Mouse (Mus musculus) neutrophil, adult 5-6 weeks (primary cell): ENCODE results near the gene Syt14. TPM values are rescaled to one million over a fixed set of nuclear protein-coding genes. Genes with fewer than 3 reads are reported as not detected.

Source experiments
- ATAC-seq: fragments of 151-379, 151-347 bp; 2 replicates; pipeline ENCODE4 v1.8.0; 2017; ENCODE audit warnings: mild to moderate bottlenecking, moderate TSS enrichment; ENCODE audit not compliant: insufficient number of reproducible peaks, poor library complexity, low FRiP score, severe bottlenecking; ENCODE audit errors: extremely low read depth
- total RNA-seq: library from RNA; stranded (forward); fragments of 200-1000 nt; gene quantifications from 2 replicates; pipeline ENCODE4 v1.2.3, GENCODE M21; 2017

Syt14 gene
- total RNA-seq, 1 experiment from 2014 or later = 0.23 TPM

DNA sequence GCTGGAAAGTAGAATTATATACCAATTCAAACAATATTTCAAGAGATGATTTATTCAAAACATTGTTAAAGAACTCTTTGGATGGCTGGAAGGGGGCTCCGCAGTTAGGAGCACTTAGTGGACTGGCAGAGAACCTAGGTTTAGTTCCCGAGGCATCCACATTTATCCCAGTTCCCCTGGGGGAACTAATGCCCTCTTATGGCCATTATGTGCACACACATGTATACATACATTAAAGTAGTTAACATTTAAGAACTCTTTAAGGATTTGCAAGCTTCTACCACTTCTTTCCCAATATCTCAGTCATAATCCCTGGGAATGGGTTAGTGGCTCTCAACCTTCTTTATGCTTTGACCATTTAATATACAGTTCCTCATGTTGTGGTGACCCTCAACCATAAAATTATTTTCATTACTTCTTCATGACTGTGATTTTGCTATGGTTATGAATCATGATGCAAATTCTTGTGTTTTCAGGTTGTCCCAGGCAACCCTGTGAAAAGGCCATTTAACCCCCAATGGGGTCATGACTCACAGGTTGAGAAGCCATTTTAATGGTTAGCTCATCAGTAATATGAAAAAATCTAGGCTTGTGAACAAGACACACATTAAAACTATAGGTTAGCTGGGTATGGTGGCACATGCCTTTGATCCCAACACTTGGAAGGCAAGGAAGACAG, 152.8 kb downstream of the Syt14 start:
- ATAC-seq = no peak

DNA sequence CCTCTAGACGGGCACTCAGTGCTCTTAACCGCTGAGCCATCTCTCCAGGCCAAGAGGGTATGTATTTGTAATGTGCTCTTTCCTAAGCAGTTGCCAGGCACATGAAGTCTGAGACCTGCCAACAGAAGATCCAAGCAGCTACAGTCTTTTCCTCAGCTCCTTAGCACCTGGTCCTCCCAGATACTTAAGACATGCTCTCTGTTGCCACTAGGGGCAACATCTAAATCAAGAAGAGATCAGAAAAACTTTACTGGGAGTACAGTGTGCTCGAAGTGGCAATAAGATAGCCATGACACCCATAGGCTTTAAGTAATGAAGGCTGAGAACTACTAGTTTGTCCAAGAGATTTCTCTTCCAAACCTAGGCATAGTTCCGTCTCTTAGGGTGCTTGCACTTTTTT, 155.4 kb downstream of the Syt14 start:
- no peak for ATAC-seq

DNA sequence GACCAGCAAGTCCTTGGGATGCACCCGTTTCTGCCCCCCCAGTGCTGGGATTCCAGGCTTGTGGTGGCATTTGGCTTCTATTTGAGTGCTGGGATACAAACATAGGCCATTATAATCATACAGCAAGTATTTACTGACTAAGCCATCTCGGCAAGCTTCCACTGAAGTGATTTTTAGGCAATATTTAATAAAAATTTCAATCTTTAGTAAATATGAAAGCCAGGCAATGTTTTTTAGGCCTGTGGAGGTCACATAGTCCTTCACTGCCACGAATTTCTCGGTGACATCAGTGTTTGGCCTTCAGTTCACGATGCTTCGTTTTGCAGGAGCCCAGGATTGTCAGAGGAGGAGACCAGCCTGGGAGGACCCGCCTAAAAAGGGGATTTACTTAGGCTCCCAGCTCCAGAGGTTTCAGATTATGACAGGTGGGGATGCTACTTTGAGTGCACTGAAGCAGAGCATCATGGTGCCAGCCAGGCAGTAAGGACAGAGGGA, 156.4 kb downstream of the Syt14 start:
- ATAC-seq = no peak

DNA sequence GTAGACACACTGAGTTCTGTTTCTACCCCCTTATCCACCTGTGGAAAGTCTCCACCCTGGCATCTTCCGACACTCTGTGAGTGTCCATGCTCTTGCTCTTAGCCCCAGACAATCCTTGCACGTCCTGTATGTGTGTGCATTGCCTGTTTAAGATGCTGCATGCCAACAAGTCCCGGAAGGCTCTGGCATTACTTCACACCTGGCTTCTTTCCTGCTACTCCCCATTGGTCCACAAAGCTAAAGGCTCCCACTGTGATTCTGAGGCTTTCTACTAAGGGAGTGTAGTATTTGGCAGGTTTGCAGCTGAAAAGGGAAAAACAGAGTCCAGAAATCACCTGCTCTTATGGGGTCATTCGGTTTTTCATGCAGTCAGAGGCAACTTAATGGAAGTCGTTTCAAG, 162.7 kb downstream of the Syt14 start:
- no peak for ATAC-seq

DNA sequence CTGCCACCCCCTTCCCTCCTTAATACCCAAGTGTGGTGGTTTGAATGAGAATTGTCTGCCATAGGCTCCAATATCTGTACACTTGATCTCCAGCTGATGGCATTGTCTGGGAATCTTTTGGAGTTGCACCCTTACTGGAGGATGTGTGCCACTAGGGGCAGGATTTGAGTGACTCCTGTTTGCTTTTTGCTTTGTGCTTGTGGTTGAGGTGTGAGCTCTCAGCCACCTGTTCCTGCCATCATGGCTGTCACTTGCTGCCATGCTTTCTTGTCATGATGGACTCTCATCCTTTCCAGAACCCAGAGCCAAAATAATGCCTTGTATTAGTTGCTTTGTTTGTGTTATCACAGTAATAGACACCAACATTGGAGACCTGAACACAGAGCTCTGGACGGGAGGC, 165.8 kb downstream of the Syt14 start:
- no peak for ATAC-seq

DNA sequence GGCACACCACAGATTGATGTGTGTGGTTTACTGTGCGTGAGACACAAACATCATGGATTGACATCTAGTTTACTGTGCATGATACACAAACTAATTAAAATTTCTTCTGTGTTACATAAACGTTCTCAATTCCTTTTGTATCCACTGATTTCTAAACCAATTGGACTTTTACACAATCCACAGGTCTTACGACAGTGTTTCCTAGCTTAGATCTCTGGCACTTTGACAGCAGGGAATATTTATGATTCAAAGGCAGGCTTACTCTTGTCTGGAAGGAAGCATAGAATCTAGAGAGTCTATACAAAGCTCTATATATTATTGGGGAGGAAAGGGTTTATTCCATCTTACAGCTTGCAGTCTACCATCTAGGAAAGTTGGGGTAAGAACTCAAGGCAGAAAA, 171.1 kb downstream of the Syt14 start:
- no peak for ATAC-seq

DNA sequence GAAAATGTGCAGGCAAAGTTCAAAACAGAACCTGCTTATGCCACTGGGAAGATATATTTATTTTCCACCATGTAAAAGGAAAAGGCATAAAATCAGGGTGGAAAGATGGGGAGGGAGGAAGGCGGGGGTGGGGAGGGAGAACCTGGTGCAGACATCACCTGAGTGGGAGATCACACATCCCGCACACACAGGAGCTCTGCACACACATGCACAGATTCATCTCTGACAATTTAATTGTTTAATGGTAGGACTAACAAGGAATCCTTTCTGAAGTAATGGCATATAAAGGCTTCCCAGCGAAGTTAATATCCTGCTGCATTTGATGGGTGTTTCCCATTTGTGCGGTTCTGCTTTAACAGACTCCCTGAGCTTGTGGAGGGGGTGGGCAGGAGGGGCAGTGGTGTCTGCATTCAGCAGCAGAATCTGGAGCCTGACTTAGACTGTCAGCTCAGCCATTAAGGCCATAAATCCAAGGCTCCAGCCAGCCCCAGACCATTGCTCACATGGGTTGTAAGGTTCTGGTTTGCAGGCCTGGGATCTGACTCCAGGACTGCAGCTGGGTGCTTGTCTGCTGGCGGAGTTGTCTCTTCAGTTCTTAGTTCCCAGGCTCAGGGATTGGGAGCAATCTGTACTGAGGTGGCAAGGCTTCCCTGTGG, 174.1 kb downstream of the Syt14 start:
- ATAC-seq = no peak

DNA sequence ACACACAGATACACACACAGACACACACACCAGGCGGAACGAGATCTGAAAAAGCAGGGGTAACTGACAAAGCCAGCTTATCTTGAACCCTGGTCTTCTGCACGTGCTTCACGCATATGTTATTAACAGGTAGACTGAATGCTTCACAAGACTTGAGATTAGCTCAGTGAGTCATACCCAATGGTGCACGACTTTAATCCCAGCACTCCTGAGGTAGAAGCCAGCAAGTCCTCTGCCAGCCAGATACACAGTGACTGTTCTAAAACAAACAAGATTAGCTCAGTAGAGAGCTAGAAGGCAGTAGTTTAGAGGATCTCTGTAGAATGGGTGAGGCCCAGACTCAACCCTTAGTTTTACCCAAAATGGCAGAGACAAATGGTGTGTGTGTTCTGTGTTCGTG, 175.3 kb downstream of the Syt14 start:
- no peak for ATAC-seq

DNA sequence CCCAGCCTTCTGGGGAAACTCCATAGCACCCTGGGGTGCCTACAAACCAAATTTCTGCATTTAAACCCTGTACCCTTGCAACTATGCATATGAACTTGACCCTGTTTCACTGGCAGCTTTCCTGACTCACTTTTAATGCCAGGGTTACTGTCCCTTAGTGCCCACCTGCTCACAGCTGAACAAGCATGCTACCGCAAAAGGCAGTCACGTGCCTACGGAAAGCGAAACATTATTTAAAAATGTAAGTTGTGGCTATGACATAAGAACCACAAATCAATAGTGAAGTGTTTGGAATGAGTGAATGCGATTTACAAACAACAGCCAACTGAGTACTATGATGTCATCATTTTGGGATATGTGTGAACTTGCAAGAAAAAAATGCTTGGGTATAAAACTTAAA, 178.0 kb downstream of the Syt14 start:
- ATAC-seq = no peak

DNA sequence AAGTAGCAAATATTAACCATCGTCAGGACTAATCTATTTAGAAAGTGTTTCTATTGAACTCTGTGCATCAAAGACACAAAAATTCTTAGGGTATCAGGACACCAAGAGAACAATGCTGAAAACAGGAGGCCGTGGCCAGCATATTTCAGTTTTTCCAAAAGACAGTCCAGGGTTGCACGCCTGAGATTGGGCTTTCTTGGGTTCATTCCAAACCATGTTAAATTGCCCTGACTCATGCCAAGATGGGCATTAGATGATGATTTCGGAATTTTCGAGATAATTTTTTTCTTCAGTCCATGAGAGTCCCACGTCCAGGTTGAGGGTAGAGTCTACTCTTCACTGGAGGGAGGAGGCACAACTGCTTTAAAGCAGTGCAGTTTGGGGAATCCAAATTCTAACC, 178.6 kb downstream of the Syt14 start:
- no peak for ATAC-seq

DNA sequence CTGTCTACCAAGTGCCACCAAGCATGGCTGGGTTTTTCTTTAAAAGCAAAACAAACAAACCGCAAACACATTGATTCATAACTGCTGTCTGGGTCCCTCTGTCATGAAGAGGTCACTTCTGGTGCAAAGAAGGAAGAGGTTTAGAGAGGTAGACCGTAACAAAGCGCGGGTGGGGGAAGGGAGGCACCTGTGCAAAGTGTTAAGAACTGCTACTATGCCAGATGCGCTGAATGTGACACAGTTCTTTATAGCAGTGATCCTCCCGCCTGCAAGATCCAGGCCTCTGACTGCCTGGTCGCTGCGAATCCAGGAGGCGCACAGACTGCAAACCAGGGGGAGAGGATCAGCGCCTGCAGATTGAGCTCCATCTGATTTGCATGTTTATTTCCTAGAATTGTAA, 179.2 kb downstream of the Syt14 start:
- ATAC-seq = peak; percentile 35; the same call in 1 of the 2 replicates

DNA sequence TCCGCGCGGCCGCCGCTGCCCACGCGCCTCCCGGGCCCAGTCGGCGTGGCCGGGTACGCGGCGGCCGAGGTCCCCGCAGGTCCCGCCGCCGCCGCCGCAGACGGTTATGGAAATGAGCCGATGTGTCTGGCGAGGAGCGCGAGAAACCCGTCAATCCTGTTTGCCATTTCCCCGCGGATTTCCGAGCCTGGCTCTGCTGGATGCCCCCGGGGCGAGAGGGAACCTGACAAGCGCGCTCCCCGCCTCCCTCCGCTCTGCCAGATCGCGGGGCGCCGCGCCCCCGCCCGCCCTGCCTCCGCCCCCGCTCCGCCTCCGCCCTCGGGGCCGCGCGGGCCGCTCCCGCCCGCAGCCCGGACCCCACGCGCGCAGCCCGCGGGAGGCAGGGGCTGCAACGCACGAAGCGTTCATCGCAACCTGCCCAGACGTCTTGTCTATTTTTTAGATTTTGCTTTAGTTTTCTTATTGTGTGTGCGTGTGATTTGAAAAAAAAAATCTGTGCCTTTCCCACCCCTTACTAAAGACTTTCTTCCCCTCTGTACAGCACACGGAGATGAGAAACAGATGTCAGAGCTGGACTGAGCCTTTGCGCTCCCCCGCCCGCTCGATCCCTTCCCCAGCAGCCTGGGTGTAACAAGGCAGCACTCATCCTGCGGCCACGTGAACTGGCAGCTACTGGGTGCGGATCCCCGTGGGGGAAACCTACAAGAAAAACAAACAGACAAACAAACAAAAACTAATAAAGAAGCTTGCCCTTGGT, 179.9 kb downstream of the Syt14 start, which contains the start of gene Sertad4:
Gene Sertad4 (minus strand): TSS at position 283 of the 757 bp plus-strand sequence.
- no peak for ATAC-seq

DNA sequence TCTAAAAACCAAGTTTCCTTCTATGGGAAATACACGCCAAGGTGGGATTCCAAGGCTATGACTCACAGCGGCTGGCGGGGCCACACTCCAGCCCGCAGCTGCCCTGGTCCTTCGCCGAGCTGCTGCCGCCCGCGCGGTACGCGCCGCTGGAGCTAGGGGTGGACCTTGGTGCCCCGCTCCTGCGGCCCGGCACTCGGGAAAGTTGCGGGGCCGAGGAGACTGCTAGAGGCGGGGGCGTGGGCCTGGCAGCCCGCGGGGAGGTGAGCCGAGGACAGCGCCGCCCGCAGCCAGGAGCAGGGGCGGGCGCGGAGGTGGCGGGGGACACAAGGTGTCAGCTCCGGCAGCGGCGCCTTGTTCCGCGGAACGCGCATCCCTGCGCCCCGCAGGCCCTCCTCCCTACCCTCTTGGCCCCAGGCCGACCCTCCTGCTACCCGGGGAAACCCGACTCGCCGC, 180.7 kb downstream of the Syt14 start:
- no peak for ATAC-seq

DNA sequence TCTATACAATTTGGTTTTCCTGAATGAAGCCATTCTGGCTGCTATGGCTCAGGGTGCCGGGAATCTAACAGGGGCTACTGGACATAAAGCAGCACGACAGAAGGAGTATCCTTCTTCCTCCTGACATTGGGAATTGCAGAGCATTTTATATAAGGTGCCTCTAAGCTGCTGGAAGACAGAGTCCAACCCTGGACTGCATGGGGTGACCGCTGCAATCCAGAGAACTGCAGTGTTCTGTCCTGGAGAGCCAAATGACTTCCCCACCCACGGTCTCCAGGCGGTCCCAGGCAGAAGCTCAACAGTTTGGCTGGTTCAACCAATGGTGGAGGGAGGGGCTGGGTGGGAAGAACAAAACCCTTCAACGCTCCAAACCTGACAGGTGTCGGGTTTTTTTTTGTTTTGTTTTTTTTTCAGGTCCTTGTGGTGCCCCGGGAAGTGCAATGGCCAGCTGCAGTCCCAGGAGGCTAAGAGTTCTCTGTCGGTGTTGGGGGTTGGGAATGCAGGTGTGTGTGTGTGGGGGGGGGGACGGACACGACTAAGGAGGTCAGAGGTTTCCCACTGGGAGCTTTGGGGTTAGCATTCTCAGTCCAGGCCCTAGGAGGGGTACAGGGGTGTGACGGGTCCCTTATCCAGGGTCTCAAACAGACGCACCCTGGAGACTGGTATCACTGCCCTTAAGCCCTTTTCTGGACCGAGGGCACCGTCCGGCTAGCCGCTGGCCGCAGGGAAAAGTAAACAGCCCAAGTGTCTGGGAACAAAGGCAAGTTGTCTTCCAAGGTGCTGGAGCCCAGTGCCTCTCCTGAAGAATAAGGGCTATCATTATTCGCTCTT, 181.4 kb downstream of the Syt14 start:
- ATAC-seq = no peak

DNA sequence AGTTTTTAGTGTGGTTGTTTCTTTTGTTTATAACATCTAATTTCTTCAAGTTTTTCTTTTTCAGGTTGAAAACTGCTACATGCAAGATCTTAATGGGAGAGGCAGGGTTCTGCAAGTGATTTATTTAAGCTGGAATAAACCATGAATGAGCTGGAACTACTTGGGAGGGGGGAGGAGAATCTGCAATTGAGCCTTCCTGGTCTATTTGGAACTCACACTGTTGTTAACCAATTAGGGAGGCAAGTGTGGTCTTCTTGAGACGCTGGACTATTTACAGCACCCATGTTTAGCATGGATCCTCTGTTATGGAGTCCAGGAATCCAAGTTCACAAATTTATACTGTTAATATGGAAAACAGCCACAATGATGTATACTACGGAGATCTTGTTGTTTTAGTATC, 182.1 kb downstream of the Syt14 start:
- ATAC-seq = no peak

DNA sequence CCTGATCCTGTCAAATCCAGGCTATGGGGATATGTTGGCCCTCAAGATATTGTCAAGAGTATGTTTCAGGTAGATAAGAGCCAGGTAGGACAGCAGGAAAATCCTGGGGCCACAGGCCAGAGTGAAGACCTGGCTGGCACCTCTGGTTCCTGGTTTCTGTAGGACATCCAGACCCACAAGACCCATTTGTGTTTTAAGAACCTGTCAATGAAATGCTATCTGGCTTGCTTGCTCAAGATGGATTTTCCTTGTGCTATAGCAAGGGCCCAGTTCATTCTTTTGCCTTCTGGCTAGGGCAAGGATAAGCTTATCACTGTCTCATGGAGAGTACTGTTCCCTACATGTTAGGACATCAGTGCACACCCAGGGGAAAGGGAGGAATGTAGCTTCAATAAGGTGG, 183.5 kb downstream of the Syt14 start:
- no peak for ATAC-seq

DNA sequence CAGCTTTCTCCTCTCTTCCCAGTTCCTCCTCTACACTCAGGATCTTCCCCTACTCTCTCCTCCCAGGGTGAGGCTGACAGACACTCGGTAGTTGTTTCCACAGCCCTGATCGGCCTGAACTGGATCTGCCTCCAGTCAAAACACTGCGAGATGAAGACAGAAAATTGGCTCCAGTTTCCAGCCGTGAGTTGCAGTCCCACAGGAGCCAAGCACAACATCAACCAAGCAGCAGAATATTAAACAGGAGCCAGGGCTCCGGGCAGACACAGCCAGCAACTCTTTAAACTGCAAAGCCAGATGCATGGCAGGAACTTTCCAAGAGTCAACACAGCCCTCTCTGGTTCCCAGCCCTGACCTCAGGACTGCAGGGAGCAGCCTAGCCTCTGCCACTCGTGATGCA, 183.9 kb downstream of the Syt14 start:
- ATAC-seq = no peak

DNA sequence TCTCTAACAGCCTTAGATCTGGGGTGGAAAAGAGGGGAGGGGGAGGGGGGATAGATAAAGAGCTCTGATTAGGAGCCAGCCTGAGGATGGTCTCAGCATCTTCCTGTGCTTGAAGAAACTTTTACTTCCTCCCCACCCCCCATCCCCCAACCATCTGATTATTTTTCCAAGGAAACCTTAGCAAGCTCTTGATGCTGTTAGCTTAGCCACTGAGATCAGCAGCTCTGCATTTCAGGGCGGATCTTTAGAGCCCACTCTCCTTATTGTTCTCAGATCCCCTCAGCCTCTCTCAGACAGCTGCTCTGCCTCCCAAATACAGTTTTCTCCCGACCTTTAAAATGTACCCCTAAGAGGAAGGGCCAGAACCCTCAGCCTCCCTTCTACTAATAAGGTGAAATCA, 184.4 kb downstream of the Syt14 start:
- no peak for ATAC-seq

DNA sequence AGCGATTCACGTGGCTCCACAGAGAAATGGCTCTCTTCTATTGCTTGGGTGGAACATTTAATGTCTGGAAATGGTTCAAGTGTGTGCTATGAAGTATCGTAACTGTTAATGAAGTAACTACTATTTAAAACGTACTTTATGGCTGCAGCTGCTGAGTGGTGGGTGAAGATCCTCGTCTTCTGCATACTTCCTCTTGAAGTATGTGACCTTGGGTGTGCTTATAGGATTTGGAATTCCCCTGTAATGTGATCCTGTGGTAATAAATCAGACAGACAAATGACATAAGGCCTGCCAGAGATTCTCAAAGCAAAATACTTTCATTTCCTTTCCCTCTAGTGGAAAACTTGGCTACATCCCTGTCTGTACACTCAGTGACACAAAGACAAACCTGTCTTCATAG, 186.0 kb downstream of the Syt14 start:
- ATAC-seq = no peak
